Mouse (Mus musculus): ENCODE measurements around the gene Scarb2.

DNA sequence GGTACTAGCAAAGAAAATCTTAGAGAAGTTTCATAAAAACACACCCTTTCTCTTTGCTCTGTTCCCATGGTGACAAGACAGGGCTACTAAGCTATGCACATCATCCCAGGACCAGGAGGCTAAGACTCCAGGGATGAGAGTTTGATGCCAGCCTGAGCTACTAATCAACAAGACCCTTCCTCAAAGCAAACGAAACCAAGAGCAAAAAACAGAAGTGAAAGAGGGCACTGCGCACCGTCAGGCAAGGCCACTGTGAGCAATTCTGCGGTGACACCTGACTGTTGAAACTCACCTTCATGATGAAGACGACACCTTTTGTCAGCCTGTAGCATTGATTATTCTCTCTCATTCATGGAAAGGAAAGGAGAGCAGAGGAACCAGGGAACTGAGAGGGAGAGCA, 53.8 kb downstream of the Scarb2 start:
- no peak for TF ChIP-seq CTCF (IDR thresholded peaks at IDR 0.05; ENCODE audit: control insufficient read depth, insufficient read depth, low read length)
- no peak for TF ChIP-seq POLR2A (IDR thresholded peaks at IDR 0.05; ENCODE audit: borderline replicate concordance, control insufficient read depth, low read depth, low read length)
